Mouse (Mus musculus) layer of hippocampus, adult 9-10 months (tissue): ENCODE measurements around the gene Chchd6.

ENCODE experiments used
- DNase-seq: peaks from one replicate; pipeline ENCODE4 v3.0.0; 2022; ENCODE audit warnings: low spot score

Gene Chchd6

DNA sequence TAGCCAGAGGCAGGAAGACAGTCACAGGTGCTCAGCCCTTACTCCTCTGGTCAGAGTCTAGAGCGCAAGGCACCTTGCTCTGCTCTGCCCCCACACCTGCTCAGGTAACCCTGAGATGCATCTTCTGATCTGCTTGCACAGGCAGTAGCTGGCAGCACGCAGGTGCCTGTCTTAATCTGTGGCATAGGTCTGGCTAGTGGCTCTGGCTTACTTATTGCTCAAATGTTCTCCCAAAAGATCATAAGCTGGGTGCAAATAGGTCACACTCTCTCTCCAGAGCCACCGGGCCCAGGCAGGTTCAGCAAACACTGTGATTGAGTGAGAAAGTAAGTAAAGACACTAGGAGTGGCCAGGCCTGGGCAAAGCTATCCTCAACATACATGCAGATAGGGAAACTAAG lies 236.3 kb downstream of the Chchd6 start:
- DNase-seq: no peak

- DNase-seq: no peak
Measured at GRCm38 (mm10) chr6:89355661-89356060, 239.8 kb downstream of the Chchd6 start.

DNA sequence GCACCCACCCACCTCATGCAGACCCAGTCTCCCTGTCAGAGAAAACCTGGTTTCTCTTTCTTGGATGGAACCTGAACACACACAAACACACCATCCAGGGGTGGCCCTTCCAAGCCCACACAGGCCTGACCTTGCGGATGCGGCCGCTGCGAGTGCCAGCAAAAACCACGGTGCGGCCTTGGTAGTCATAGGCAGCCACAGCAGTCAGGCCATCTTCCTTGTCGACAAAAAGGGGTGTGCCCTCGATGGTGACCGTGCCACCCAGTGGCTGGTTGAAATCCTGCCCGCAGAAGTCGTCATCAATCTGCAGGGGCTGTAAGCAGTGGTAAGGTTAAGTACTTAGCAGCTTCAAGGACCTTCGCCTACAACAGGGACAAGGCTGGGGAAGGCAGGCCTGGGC lies 240.7 kb downstream of the Chchd6 start:
- no peak for DNase-seq

GRCm38 (mm10) chr6:89354076-89354475 lies 241.4 kb downstream of the Chchd6 start:
- no peak for DNase-seq

GRCm38 (mm10) chr6:89353101-89353500 lies 242.4 kb downstream of the Chchd6 start:
- no peak for DNase-seq

GRCm38 (mm10) chr6:89351441-89352137 lies 243.9 kb downstream of the Chchd6 start:
- no peak for DNase-seq

- no peak for DNase-seq
Measured at GRCm38 (mm10) chr6:89350520-89350919, 244.9 kb downstream of the Chchd6 start.

GRCm38 (mm10) chr6:89350037-89350515 lies 245.4 kb downstream of the Chchd6 start:
- no peak for DNase-seq

GRCm38 (mm10) chr6:89348363-89348762 lies 247.1 kb downstream of the Chchd6 start:
- DNase-seq: no peak

- no peak for DNase-seq
Measured at GRCm38 (mm10) chr6:89347792-89348191, 247.7 kb downstream of the Chchd6 start.

- DNase-seq: no peak
Measured at GRCm38 (mm10) chr6:89345855-89346254, 249.6 kb downstream of the Chchd6 start.

DNA sequence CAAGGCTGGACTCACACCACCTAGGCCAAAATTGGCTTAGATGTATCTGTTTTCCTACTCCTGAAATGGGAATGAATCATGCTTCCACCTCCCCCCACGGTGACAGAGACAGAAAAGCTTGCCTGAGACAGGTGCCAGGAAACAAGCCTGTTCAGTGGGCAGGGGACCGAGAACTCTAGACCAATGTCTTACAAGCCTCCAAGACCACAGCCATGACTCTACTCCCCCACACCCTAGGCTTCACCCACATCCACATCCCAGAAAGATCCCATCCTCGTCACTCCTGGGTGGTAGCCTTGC lies 250.0 kb downstream of the Chchd6 start:
- DNase-seq: no peak

DNA sequence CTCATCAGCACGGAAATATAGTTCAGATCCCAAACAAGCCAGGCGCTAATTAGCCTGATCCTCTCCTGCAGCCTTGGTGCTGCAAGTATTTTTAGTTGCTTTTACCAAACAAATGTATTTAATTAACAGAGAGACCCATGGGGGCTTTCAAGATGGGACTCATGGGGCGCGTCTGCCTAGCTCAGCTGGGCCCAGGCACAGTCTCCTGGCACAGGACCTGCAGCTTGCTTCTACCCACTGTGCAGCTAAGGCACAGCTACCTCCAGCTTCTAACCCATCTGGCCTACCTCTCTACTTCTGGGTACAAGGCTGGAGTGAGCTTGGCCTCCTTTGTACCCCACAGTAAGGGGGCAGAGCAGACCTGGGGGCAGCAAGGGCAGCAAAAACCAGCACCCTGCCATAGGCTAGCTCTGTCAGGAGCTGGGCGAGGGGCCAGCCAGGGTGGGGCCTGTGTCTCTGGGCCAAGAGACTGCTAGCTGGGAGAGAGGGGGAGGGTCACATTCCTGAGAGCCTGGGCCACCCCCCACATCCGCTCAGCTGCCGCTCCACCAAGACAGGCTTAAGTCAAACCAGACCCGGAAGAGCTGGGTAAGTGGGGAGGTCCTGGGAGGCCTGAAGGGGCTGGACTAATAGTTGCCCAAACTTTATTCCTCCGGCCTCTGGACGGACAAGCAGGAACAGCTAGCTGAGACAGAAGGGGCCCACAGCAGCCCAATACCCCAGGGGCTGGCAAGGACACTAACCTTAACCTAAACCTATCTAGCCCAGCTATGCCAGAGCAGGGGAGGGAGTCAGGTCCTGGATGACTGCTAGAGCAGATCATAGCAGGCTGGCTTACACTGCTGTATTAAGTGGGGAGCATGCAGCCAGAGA lies 250.6 kb downstream of the Chchd6 start:
- no peak for DNase-seq

DNA sequence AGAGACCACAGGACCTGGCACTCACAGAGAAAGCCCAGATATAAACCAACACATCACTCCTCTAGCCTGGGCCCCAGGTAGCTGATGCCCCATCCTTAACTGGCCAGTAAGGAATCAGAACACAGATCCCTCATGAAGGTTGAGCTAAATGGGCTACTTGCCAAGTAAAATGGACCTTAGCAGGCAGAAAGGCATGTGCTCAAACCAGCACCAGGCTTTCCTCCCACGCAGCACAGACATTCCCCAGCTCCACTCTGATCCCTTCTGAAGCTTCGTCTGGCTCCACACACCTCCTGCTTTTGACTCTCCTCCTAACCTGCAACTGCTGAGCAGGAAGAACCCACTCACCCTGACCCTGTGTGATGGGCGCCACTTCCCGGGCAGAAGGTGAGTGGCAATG lies 253.5 kb downstream of the Chchd6 start:
- no peak for DNase-seq

GRCm38 (mm10) chr6:89339447-89339846 lies 256.0 kb downstream of the Chchd6 start:
- no peak for DNase-seq

DNA sequence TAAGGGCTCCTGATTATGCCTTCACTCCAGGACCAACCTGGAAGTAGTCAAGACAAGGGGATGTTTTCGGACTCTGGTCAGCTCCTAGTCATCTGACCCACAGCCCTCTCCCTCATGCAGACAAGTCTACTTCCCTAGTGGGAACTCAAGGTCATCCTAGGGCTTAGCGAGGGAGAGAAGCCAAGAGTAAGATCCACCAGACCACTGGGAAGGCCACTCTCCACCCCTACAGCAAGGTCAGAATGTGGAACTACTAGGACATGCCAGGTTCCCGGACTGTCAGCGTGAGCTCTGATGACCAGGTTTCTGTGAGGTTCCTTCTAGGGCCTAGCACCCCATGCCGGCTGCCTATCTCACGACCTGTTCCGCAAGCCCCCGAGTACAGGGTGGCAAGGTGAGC lies 256.7 kb downstream of the Chchd6 start:
- DNase-seq: no peak

- no peak for DNase-seq
Measured at GRCm38 (mm10) chr6:89337574-89337973, 257.9 kb downstream of the Chchd6 start.

DNA sequence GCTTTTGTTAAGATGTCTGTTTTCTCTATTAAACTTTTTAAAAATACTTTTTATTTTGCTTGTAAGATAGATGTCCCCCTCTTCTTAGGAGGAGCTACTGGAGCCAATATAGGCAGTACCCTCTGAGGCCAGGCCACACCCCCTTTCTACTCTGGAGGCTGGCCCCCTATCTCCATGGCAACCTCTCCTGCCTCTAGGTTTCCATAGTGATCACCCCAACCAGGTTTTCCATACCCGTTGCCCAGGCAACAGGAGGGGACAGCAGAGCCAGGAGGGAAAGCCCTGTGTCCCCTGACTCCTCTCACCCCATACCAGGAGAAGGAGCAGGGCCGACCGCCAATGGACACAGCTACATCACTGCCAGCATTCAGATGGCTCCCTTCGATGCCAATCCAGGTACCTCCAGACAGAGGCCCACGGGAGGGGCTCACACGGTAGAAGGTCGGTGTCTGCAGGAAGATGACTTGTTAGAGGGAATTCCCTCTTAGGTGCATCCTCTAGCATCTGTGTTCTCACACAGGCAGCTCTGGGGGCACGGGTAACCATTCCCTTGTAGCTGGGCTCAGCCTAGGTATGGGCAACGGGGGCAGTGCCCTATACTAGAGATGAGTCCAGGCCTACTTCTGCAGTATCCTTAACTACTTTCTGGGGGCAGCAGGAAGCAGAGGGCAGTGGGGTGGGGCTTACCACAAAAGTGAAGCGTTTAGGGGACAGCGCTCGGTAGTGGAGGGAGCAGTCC lies 261.3 kb downstream of the Chchd6 start:
- no peak for DNase-seq
